Mouse (Mus musculus) activated CD4-positive, CD25-positive, alpha-beta regulatory T cell, adult 4 months (primary cell): ENCODE results near the gene Epha2. TPM values are rescaled to one million over a fixed set of nuclear protein-coding genes. Genes with fewer than 3 reads are reported as not detected.
A peak's percentile ranks its signal among the peaks of the same experiment; 100 is the strongest.

Experiments
- ATAC-seq: one replicate; pipeline ENCODE4 v1.8.0; 2017
- polyA plus RNA-seq, 2 experiments: library from polyadenylated mRNA; unstranded; fragments of 100-300 nt; shearing (Covaris generic); gene quantifications; one replicate each; pipeline ENCODE4 v1.2.1; 2017

Epha2 gene
- not detected for polyA plus RNA-seq

- no peak for ATAC-seq
Measured at GRCm38 (mm10) chr4:141301116-141301553, at the start of gene Epha2. Gene Epha2 (plus strand): TSS chr4:141301240.

- ATAC-seq: no peak
Measured at GRCm38 (mm10) chr4:141252641-141253040, 48.4 kb upstream of the Epha2 start.

- no peak for ATAC-seq
Measured at GRCm38 (mm10) chr4:141254234-141254633, 46.8 kb upstream of the Epha2 start.

- ATAC-seq: no peak
Measured at GRCm38 (mm10) chr4:141257440-141257839, 43.6 kb upstream of the Epha2 start.

- ATAC-seq: no peak
Measured at GRCm38 (mm10) chr4:141259413-141259812, 41.6 kb upstream of the Epha2 start.

- ATAC-seq: no peak
Measured at GRCm38 (mm10) chr4:141260007-141260723, 40.9 kb upstream of the Epha2 start.

GRCm38 (mm10) chr4:141262906-141263637, 38.0 kb upstream of the Epha2 start:
- no peak for ATAC-seq

- ATAC-seq: no peak
Measured at GRCm38 (mm10) chr4:141265979-141266637, 34.9 kb upstream of the Epha2 start.

GRCm38 (mm10) chr4:141267250-141267649, 33.8 kb upstream of the Epha2 start:
- no peak for ATAC-seq

GRCm38 (mm10) chr4:141267837-141268236, 33.2 kb upstream of the Epha2 start:
- no peak for ATAC-seq

- ATAC-seq: no peak
Measured at GRCm38 (mm10) chr4:141268350-141268749, 32.7 kb upstream of the Epha2 start.

- no peak for ATAC-seq
Measured at GRCm38 (mm10) chr4:141269080-141269479, 32.0 kb upstream of the Epha2 start.

- ATAC-seq: no peak
Measured at GRCm38 (mm10) chr4:141270201-141270940, 30.7 kb upstream of the Epha2 start.

GRCm38 (mm10) chr4:141271228-141271627, 29.8 kb upstream of the Epha2 start:
- no peak for ATAC-seq

GRCm38 (mm10) chr4:141271721-141272120, 29.3 kb upstream of the Epha2 start:
- ATAC-seq: no peak

GRCm38 (mm10) chr4:141272878-141273277, 28.2 kb upstream of the Epha2 start:
- peak; percentile 82 for ATAC-seq

- ATAC-seq: peak; percentile 79
Measured at GRCm38 (mm10) chr4:141273296-141273695, 27.7 kb upstream of the Epha2 start.

GRCm38 (mm10) chr4:141274485-141275341, 26.3 kb upstream of the Epha2 start:
- ATAC-seq: no peak

GRCm38 (mm10) chr4:141277157-141277556, 23.9 kb upstream of the Epha2 start:
- no peak for ATAC-seq

- ATAC-seq: no peak
Measured at GRCm38 (mm10) chr4:141278154-141278553, 22.9 kb upstream of the Epha2 start.

- ATAC-seq: no peak
Measured at GRCm38 (mm10) chr4:141279327-141279726, 21.7 kb upstream of the Epha2 start.

GRCm38 (mm10) chr4:141279783-141280182, 21.3 kb upstream of the Epha2 start:
- ATAC-seq: no peak
